Mouse (Mus musculus): ENCODE results near the gene Tarbp2.

Gene Tarbp2

DNA sequence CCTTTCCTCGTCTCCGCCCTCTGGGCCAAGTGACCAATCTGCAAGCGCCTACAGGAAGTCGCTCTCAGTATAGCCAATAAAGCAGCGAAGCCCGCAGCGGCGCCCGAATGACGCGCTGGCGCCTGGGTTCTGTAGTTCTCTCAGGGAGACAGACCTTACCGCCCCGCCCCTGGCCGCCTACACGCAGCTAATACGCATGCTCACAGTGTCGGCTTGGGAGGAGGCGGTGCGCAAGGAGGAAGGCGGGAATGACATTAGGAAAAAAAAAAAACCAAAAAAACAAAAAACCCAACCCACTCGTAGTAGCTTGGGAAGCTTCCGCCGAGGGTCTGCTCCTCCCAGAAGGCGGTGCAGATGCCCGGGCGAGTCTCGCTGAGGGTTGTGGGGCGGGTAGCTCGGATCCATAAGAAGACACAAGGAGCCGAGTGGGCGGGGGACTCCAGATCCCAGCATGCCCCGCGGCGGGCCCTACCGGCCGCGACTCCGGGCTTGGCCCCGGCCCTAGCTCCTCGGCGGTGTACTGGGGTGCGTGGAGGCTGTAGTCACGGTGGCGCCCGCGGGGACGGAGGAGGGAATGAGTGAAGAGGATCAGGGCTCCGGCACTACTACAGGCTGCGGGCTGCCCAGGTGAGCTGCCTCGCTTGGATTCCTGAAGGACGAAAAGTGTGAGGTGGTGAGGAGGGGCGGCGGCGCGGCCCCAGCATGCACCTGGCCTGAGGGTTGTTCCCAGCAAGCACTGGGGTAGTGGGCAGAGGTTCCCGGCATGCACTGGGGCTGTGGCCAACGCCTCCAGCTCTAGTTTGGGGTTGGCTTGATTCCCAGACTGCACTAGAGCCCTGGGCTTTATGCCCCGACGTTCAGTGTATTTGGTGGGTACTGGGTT is at the start of gene Tarbp2:
Tarbp2 (plus strand) TSS at position 217 of the 883 bp plus-strand sequence.
- DNase-seq (ENCODE audit: low spot score) = peak; percentile 99

DNA sequence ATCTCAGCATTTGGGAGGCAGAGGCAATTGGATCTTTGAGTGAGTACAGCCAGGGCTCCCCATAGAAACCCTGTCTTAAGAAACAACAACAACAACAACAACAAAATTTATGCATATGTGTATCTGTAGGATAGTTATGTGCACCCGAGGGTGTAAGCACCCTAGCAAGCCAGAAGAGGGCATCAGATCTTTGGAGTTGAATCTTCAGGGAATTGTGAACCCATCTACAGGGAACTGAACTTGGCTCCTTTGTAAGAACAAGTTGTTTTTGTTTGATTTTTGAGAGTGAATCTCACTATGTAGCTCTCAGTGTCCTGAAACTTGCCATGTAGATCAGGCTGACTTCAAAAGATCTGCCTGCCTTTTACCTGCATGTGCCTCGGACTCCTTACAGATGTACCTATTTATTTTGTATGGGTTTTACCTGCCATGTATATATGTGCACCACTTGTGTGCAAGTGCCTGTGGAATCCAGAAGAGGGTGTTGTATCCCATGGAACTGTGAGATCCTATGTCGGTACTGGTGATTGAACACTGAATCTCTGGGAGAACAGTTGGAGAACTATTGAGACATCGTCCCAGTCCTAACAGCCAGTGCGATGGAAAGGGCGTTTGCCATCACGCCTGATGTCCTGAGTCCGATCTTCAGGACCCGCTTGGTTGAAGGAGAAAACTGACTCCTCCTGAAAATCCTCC is 49.2 kb upstream of the Tarbp2 start:
- DNase-seq (ENCODE audit: low spot score) = no peak

DNA sequence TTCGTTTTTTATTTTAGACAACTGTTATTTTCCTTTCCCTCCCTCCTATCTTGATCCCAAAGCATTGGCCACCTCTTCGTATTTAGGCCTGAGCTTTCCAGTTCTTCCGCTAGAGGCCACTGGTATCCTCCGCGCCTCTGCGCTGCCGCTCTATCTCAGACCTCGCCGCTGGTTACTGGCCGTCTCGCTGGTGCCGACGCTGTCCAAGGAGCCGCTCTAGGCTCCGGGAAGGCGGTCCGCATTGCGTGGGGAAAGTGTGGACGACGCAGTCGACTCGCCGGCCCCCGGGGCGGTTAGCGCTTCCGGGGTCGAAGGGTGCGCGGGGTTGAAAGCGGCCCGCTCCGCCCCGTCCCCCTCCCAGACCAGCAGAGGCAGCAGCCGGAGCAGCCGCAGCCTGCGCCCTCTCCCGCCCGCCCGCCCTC is 47.8 kb upstream of the Tarbp2 start, which contains the start of gene Pcbp2:
Pcbp2 (plus strand) TSS at position 357 of the 422 bp plus-strand sequence.
- DNase-seq (ENCODE audit: low spot score) = peak; percentile 96

DNA sequence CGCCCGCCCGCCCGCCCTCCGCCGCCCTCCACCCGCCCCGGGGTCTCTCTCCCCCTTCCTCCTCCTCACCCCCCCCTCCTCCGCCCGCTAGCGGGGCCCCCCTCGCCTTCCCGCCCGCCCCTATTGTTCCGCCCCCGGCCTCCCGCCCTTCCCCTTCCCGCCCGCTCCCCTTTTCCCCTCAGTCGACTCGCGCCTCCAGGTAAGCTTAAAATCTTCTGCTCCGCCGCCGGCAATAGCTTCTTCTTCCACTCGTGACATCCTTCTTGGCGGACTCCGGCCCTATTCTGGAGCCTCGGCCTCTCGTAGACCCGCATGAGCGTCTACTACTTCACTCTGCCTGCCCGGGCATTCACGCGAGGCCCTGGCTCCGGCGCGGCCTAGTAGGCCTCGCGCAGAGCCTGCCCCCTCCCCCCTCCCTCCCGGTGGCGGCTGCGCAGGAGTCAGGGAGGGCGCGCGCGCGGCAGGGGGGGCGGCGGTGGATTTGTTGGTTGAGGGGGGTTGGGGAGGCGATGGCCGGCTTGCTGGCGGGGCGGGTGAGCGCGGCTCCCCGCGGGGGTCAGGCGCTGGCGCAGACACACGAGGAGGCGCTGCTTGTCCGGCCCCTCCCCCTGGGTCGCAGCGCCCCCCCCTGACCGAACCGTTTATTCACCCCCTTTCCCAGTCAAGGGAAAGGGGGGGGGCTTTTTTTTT is 47.2 kb upstream of the Tarbp2 start:
- peak; percentile 85 for DNase-seq (ENCODE audit: low spot score)

DNA sequence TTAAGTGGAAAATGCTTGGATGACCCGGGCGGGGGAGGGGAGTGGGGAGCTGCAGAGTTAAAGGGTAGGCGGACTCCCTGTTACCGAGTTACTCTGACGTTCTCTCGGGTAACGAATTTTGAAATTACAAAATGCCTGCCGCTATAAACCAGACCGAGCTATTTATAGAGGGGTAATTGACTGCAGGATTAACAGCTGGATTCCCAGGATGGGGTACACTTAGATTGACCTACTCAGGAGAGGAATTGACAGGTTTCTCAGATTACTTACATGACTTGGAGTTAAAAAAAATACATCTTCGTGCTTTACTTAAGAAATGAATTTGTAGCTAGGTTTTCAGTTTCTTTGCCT is 46.7 kb upstream of the Tarbp2 start:
- DNase-seq (ENCODE audit: low spot score) = no peak

DNA sequence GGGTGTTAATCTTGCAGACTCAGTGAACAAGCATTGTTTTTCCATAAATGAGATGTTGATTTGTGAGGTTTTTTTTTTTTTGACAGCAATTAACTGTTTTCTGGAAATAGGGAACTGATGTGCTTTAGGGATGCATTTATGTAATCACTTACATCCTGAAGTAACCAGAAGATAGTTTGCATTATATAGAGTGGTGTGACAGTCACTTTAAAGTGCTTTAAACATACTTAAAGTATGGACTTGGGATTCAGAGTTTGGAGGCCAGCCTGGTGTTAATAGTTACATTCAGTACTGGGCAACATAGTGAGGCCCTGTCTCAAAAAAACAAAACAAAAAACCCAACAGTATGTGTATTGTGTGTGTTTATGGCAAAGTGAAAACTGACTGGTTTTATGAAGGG is 46.3 kb upstream of the Tarbp2 start:
- DNase-seq (ENCODE audit: low spot score) = no peak

DNA sequence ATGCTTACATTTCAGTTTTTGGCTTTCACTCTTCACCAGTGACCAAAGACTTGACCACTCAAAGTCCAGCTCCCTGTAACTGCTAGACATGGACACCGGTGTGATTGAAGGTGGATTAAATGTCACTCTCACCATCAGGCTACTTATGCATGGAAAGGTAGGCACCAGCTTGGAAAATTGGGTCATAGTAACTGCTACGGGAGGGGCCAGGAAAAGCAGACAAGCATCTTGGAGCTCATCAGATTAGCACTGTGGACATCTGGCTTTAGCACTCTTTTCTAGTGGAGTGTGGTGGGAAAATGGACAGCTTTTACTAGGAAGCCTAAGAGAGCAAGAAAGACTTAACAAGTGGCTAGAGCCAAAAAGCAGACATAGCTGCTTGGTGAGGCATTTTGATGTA is 44.7 kb upstream of the Tarbp2 start:
- DNase-seq (ENCODE audit: low spot score) = no peak

DNA sequence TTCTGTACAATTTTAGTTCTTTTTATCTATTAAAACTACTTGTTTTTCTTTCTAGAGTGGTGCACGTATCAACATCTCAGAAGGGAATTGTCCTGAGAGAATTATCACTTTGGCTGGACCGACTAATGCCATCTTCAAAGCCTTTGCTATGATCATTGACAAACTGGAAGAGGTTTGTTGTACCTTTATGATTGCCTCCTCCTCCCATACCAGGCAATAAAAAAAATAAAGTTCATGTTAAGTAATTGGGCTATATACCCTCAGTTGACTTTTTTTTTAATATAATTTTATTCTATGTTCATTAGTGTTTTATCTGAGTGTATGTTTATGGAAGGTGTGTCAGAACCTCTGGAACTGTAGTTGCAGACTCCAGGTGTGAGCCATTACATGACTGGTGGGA is 43.5 kb upstream of the Tarbp2 start:
- no peak for DNase-seq (ENCODE audit: low spot score)

DNA sequence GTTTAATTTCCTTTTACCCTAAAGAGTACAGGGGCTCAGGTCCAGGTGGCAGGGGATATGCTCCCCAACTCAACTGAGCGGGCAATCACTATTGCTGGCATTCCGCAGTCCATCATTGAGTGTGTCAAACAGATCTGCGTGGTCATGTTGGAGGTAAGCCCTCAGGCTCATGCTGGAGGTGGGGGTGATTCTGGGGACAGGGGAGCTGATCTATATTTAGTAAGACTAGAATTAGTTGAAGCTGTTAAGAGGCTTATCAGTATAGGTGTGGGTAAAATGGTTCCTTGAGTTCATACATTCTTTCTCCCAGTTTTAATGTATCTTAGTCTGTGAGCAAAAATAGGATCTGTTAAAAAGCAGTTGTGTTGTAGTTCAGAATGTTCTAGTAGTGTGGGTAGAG is 34.9 kb upstream of the Tarbp2 start:
- no peak for DNase-seq (ENCODE audit: low spot score)

DNA sequence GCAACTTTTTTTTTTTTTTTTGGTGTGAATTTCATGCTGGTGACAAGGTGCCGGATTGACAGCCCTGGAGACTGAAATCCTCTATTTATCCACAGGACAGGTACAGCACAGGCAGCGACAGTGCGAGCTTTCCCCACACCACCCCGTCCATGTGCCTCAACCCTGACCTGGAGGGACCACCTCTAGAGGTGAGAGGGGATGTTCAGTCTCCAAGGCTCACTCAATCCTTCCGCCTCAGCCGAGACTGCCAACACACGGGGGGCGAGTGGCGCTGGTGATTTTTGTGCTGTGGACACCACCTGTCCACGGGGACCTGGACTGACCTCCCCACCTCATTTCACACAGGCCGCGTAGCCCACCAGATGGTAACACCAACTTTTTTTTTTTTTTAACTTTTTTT is 32.1 kb upstream of the Tarbp2 start:
- no peak for DNase-seq (ENCODE audit: low spot score)

DNA sequence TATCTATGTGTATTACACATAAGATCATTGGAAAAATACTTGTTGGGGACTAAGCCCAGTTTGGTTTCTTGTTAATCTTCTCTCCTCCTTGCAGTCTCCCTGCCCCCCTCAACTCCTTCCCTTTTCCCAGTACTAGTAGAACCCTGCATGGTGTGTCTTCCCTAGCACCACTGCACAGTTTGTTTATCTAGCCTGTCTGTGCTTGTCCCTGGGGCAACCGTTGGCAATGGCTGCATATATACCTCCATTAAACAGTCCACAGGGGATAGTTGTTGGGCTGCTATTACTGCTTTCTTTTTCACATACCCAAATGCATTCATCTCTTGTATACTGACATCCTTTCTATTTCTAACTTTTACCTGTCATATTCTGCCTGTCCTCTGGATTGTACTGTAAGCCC is 30.3 kb upstream of the Tarbp2 start:
- no peak for DNase-seq (ENCODE audit: low spot score)

DNA sequence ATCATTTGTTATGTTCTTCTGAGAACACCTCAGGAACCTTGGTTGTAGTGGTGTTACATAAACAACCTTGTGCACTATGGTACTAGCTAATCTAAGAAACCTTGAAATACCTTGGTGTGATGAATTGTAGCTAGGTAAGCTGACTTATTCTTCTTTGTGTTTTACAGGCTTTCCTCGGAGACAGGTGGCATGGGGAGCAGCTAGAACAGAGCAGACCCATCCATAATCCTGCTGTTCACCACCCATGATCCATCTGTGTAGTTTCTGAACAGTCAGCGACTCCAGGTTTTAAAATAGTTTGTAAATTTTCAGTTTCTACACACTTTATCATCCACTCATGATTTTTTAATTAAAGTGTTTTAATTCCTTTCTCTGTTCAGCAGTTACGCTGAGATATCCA is 19.7 kb upstream of the Tarbp2 start:
- DNase-seq (ENCODE audit: low spot score) = no peak

DNA sequence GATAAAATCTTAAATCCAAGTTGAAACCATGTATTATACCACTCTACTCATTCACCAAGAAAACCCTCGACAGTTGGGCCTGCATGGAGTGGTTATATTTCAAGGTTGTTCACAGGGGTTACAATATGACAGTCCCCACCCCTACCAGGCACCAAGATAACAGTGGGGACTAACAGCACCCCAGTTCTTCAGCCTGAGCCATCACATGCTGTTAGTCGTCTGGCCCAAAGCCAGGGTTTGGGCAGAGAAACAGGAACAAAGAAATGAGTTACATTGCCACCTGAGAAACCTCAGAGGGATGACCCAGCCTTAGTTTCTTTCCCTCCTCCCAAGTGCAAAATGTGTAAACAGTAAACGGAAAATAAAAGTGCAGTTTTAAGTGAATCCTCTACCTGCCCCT is 18.6 kb upstream of the Tarbp2 start:
- DNase-seq (ENCODE audit: low spot score) = no peak

DNA sequence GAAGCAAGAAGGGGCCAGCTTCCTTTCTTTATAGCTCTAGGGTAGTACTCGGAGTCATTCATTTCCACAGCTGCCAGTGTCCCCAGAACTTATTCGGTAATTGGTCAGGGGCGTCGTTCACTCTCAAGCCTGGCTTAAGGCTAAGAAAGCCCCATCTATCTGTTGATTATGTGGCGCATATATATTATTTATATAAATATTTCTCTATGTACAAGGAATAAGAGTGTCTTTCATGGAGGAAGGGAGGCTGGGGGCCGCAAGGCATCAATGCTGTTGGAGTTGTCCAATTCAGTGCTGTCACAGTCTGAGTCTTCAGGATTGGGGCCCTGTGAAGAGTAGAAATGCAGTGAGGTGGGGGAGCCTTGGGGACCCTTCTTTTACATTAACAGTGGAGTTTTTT is 18.1 kb upstream of the Tarbp2 start:
- no peak for DNase-seq (ENCODE audit: low spot score)

DNA sequence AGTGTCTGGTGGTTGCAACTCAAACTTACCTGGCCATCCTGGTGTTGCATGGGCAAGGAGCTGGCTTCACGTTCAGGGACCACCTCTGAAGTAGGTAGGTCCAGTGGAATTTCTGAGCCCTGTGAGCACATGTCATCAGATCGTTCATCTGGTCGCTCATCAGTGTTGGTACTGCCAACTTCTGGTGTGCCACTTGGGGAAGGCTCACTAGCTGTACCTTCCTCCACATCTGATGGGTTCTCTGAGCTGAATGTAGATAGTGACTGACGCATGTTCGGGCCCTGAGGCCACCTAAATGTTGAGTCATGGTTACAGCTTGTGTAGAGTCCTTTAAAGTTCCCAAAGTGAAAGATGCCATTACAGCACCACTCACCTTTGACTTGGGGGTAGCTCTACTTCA is 17.5 kb upstream of the Tarbp2 start:
- no peak for DNase-seq (ENCODE audit: low spot score)

DNA sequence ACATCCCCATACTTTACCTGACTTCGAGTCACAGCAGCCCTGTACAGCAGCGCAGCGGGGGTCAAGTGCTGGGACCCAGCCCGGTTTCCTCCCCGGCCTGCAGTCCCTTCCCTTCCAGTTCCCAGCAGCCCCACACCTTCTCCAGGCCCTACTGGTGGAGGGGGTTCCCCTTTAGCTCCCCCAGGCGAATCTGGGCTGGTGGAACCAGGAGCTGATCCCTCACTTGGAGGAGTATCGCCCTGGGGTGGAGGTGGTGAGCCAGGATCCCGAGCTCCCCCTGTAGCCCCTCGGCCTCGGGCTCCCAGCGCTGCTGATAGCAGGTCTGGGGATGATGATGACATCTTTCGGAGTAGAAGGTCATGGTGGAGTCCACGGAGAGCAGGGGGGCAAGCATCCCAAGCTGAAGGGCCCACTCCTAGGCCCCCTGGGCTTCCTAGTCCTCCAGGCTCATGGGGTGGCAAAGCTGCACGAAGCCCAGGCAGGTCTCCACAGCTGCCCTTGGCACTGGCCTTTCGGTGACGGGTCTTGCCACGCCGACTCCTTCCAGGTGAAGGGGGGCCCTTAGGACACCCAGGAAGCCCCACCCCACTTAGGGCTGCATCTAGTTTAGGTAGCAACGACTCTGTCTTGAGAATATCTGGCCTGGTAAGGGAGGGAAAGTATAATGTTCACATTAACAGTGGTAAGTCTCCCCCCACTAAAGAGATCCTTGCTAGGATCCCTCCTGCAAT is 16.7 kb upstream of the Tarbp2 start:
- no peak for DNase-seq (ENCODE audit: low spot score)

DNA sequence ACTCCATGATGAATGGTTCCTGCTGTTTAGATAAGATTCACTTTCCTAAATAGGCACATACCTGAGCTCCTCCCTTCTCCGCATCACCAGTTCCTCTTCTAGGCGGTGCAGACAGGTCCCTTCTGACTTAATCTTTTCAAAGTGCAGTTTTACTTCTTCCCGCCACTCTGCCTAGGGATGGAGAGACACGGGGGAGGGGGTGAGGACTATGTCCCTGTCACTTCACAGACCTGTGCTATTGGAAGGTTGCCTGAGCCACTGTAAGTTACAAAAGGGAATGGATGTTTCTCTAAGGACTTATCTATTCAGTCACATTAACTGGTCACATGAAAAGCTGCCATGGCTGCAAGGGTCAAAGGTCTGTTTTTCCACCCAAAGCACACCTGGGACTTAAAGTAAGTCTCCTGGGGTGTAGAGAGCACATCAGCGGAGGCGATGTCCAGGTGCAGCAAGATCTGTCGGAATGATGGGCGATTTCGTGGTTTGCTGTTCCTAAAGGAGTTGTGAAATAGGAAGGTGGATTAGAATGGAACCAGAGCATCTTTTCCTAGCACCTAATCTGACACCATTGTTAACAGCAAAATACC is 15.6 kb upstream of the Tarbp2 start:
- DNase-seq (ENCODE audit: low spot score) = no peak

DNA sequence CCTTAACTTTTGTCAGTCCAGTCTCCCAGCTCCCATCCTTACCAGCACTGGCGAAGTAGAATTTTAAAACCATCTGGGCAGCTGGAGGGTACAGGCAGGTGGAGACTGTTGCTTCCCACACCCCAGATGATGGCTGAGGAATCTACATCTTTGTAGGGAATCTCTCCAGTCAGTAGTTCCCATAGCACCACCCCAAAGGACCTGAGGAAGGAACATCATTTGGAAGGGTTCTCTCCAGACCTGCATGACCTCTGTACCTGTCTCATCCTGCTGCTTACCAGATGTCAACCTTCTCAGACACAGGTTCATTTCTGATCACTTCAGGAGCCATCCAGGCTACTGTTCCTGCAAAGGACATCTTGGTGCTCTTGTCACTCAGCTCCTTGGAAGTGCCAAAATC is 14.5 kb upstream of the Tarbp2 start, which contains the start of gene Gm10337:
Gm10337 (plus strand) TSS at position 276 of the 400 bp plus-strand sequence.
- DNase-seq (ENCODE audit: low spot score) = no peak

DNA sequence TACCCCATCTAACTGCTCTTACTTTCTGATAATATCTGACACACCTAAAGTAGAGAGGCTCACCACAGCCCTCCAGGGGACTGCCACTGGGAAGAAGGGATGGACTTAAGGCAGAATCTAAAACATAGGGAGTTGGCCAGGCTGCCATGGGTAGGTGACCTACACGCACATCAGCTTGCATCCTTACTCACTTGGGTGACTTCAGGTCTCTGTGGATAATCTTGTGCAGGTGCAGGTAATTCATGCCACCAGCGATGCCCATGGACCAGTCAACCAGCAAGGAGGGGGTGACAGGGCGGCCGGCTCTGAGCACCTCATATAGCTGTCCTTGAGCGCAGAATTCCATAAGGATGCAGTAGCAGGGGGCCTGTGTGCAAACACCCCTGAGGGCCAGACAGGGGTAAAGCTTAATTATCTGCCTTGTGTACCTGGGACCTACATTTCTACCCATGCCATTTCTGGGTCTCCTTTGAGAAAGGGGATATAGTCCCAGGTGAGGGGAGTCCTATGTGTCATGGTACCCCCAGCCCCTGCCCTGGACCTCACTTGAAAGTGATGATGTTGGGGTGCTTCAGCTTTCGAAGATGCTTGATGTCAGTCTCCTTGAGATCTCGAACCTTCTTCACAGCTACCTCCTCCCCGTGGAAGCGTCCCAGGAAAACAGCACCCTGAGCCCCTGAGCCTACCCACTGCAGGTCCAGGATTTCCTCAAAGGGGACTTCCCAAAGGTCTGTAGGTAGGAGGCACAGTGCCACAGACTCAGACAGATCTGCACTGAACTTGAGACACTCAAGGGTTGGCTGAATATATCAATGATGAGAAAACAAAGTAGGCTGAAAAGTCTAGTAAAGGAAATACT is 13.8 kb upstream of the Tarbp2 start:
- DNase-seq (ENCODE audit: low spot score) = no peak

DNA sequence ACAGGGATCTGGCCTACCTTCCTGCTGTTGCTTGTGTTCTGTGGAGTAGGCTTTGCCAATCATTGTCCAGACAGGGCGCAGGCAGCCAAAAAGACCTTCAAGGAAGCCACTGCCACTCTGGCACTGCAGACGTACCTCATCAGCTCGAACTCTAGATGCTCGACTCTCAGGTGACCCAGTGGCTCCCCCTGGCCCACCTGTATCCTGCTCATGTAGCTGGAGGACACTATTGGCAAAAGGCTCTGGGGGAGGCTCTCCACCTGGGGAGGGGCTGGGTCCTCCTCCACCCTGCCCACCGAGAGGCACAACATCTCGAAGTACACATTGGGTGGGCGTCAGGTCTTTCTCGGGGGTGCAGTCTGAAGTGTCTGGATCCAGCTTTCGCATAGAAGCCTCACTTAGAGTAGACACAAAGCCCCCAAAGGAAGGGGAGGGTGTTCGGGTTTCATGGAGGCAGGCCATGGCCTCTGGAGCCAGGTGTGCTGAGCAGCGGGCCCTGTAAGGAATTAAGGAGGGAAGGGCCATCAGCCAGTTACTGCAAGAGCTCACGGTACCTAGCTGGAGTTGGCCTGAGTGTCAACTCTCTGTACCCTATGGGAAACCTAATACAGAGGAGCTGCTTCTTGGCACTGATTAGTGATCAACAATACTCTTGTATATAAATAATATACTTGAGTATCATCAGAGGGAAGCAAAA is 12.8 kb upstream of the Tarbp2 start:
- DNase-seq (ENCODE audit: low spot score) = no peak

Data from ovary, postnatal 36 days (tissue).